Mouse (Mus musculus) kidney, postnatal 0 days (tissue): ENCODE data around the gene 1700066M21Rik. TPM values are rescaled to one million over a fixed set of nuclear protein-coding genes. Genes with fewer than 3 reads are reported as not detected.

Experiments used
- ATAC-seq: fragments of 200-750 bp; cut with Nextera tagmentation; replicated peaks from 2 replicates; pipeline ENCODE4 v1.8.0; 2017; ENCODE audit warnings: low read depth, moderate number of reproducible peaks, moderate TSS enrichment, moderate library complexity; ENCODE audit not compliant: low FRiP score
- DNase-seq: peaks from one replicate; pipeline ENCODE4 v3.0.0-alpha.2; 2016; ENCODE audit warnings: low spot score
- H3K27ac ChIP-seq: fragments of 300-500 bp; sonication (generic); 2 replicates; pipeline ENCODE4 v1.5.1; 2014; ENCODE audit warnings: mild to moderate bottlenecking
- H3K27me3 ChIP-seq: fragments of 300-500 bp; sonication (generic); 2 replicates; pipeline ENCODE4 v1.6.1; 2014; ENCODE audit warnings: low read length, mixed read lengths; ENCODE audit not compliant: insufficient read depth
- H3K36me3 ChIP-seq: fragments of 300-500 bp; sonication (generic); 2 replicates; pipeline ENCODE4 v1.6.1; 2014; ENCODE audit warnings: low read length, mixed read lengths; ENCODE audit not compliant: insufficient read depth
- H3K4me1 ChIP-seq: fragments of 300-500 bp; sonication (generic); replicated peaks from 2 replicates; pipeline ENCODE4 v1.6.1; 2014; ENCODE audit warnings: antibody characterized with exemption, low read length, mixed read lengths; ENCODE audit not compliant: insufficient read depth
- H3K4me2 ChIP-seq: fragments of 300-500 bp; sonication (generic); 2 replicates; pipeline ENCODE4 v1.6.1; 2014; ENCODE audit warnings: mild to moderate bottlenecking, low read length, moderate library complexity, mixed read lengths
- H3K4me3 ChIP-seq: fragments of 300-500 bp; sonication (generic); replicated peaks from 2 replicates; pipeline ENCODE4 v1.5.1; 2014; ENCODE audit warnings: low read depth, low read length
- H3K9ac ChIP-seq: fragments of 300-500 bp; sonication (generic); 2 replicates; pipeline ENCODE4 v1.6.1; 2014; ENCODE audit warnings: low read depth, low read length
- H3K9me3 ChIP-seq: fragments of 300-500 bp; sonication (generic); replicated peaks from 2 replicates; pipeline ENCODE4 v1.6.1; 2016; ENCODE audit warnings: low read length, inconsistent platforms, mixed read lengths
- CTCF ChIP-seq: IDR thresholded peaks from 2 replicates; pipeline ENCODE4 v1.5.1; 2016; ENCODE audit warnings: antibody characterized with exemption, low read depth, mild to moderate bottlenecking, moderate library complexity
- WGBS: fragments of 180-500 bp; shearing (Covaris S2); extraction: QIAGEN DNeasy Blood & Tissue Kit; methylation state at CpG from one replicate; pipeline ENCODE4 v1.1.7; 2014; 5-methylcytosine and 5-hydroxymethylcytosine counted together
- polyA plus RNA-seq: library from polyadenylated mRNA; unstranded; fragments of >200 nt; fragmentation: Nextera tagmentation; extraction: Ambion mirVana; gene quantifications from 2 replicates; pipeline ENCODE4 v1.2.1, GENCODE M21; 2015

Gene 1700066M21Rik
- polyA plus RNA-seq, 1 experiment from 2014 or later = 11.1 TPM

DNA sequence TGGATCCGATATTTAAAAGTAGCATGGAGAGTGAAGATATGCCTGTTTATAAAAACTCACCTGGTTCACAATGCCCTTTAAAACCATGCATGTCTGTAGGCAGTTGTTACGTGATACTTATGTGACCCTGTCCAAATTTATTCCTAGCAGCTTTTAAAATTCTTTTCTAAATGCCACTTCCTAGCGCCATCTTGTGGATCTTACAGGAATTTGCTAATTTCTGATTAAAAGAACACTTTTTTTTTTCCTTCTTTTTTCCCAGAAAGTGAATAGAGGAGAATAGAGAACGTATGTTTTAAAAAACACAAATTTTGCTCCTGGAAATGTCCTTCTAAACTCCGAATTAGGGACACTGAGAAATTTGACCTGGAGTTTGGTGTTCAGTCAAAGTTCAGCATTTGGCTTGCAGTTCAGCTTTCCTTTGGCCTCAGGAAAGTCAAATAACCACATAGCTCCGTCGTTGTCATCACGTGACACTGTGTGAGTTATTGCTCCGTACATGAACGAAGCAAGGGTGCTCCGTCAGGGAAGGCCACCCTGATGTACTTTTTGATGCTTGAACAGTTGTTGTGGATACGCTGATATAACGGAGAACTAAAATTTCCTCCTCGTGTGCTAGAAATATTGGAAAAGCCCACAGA, 38.1 kb upstream of the 1700066M21Rik start:
- no peak overlapping the region for H3K4me3 ChIP-seq
- ATAC-seq (no peak), DNase-seq (peak; percentile 78)
- WGBS = 46% methylated on average over 14 of the region's 14 CpGs
- TF ChIP-seq CTCF = peak; percentile 71
- H3K36me3 ChIP-seq = no peaks in the 10 kb centered on the region
- H3K9me3 ChIP-seq = no peaks in the 10 kb centered on the region
- H3K4me1 ChIP-seq = no peaks in the 10 kb centered on the region
- H3K9ac ChIP-seq = no peak overlapping the region
- H3K4me2 ChIP-seq = no peak overlapping the region
- no peak overlapping the region for H3K27ac ChIP-seq
- no peaks in the 10 kb centered on the region for H3K27me3 ChIP-seq

GRCm38 (mm10) chr1:57341197-57341596, 36.2 kb upstream of the 1700066M21Rik start:
- H3K4me3 ChIP-seq = no peak overlapping the region
- H3K27ac ChIP-seq = no peak overlapping the region
- H3K36me3 ChIP-seq = no peaks in the 10 kb centered on the region
- no peak for TF ChIP-seq CTCF
- DNase-seq (no peak), ATAC-seq (no peak)
- no peak overlapping the region for H3K9ac ChIP-seq
- WGBS = 31% methylated on average over 2 of the region's 2 CpGs
- no peaks in the 10 kb centered on the region for H3K4me1 ChIP-seq
- H3K9me3 ChIP-seq = no peaks in the 10 kb centered on the region
- no peak overlapping the region for H3K4me2 ChIP-seq
- no peaks in the 10 kb centered on the region for H3K27me3 ChIP-seq

DNA sequence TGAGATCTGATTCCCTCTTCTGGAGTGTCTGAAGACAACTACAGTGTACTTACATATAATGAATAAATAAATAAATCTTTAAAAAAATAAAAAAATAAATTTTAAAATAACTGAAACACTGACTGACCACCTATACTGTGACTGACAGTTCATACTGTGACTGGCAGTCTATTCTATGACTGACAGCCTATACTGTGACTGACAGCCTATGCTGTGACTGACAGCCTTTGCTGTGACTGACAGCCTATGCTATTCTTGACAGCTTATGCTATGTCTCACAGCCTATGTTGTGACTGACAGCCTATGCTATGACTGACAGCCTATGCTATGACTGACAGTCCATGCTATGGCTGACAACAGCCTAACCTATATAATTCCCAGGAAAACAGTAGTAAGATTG, 29.9 kb upstream of the 1700066M21Rik start:
- no peak for TF ChIP-seq CTCF
- Histone ChIP-seq H3K4me3 (no peak overlapping the region), H3K27me3 (no peaks in the 10 kb centered on the region), H3K36me3 (no peaks in the 10 kb centered on the region), H3K9me3 (no peaks in the 10 kb centered on the region), H3K4me1 (no peaks in the 10 kb centered on the region), H3K27ac (no peak overlapping the region), H3K4me2 (no peak overlapping the region), H3K9ac (no peak overlapping the region)
- DNase-seq (no peak), ATAC-seq (no peak)

- WGBS = 69% methylated on average over 1 of the region's 1 CpGs
- Histone ChIP-seq H3K4me3 (no peak overlapping the region), H3K9ac (no peak overlapping the region), H3K36me3 (no peaks in the 10 kb centered on the region), H3K4me1 (no peaks in the 10 kb centered on the region), H3K9me3 (no peaks in the 10 kb centered on the region), H3K4me2 (no peak overlapping the region), H3K27me3 (no peaks in the 10 kb centered on the region), H3K27ac (no peak overlapping the region)
- ATAC-seq (no peak), DNase-seq (no peak)
- TF ChIP-seq CTCF = no peak
Observed at GRCm38 (mm10) chr1:57351941-57352340, 25.5 kb upstream of the 1700066M21Rik start.

DNA sequence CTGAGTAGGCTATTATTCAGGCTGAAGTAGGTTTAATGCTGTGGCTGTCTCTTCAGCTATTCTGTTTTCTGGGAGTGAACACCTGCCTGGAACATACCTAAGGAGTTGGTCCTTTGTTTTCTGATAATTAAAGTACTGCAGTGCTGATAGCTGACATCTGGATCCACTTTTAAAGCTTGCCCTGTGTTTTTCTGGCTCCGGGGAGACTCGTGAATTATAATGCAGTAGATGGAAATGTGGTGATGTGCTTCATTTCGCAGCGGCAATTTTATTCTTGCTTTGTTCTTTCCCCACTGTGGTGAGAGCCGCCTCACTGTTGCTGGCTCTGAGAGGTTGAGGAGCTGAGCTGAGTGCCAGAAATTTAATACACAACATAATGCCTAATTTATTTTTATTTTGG, 18.9 kb upstream of the 1700066M21Rik start:
- DNase-seq (no peak), ATAC-seq (no peak)
- Histone ChIP-seq H3K27me3 (no peaks in the 10 kb centered on the region), H3K36me3 (no peaks in the 10 kb centered on the region), H3K4me2 (no peak overlapping the region), H3K4me1 (no peaks in the 10 kb centered on the region), H3K4me3 (no peak overlapping the region), H3K27ac (no peak overlapping the region), H3K9me3 (no peaks in the 10 kb centered on the region), H3K9ac (no peak overlapping the region)
- WGBS = 67% methylated on average over 5 of the region's 5 CpGs
- TF ChIP-seq CTCF = no peak

GRCm38 (mm10) chr1:57367446-57367845, 10.0 kb upstream of the 1700066M21Rik start:
- no peak for ATAC-seq
- Histone ChIP-seq H3K27me3 (no peaks in the 10 kb centered on the region), H3K36me3 (no peaks in the 10 kb centered on the region), H3K27ac (no peak overlapping the region), H3K4me2 (no peak overlapping the region), H3K9ac (no peak overlapping the region), H3K4me1 (no peaks in the 10 kb centered on the region), H3K4me3 (no peak overlapping the region), H3K9me3 (no peaks in the 10 kb centered on the region)
- DNase-seq = no peak
- 88% methylated on average over 3 of the region's 3 CpGs for WGBS
- no peak for TF ChIP-seq CTCF

GRCm38 (mm10) chr1:57369111-57369510, 8.3 kb upstream of the 1700066M21Rik start:
- Histone ChIP-seq H3K4me2 (no peak overlapping the region), H3K4me1 (no peaks in the 10 kb centered on the region), H3K36me3 (no peaks in the 10 kb centered on the region), H3K9ac (no peak overlapping the region), H3K27me3 (no peaks in the 10 kb centered on the region), H3K27ac (no peak overlapping the region), H3K4me3 (no peak overlapping the region), H3K9me3 (no peaks in the 10 kb centered on the region)
- DNase-seq = no peak
- ATAC-seq = no peak
- WGBS = 83% methylated on average over 4 of the region's 4 CpGs
- no peak for TF ChIP-seq CTCF
